Mouse (Mus musculus): Measurements from ENCODE around the gene Tctex1d1. TPM values are rescaled to one million over a fixed set of nuclear protein-coding genes. Genes with fewer than 3 reads are reported as not detected.

The Tctex1d1 gene
- polyA plus RNA-seq, 1 experiment = not detected

DNA sequence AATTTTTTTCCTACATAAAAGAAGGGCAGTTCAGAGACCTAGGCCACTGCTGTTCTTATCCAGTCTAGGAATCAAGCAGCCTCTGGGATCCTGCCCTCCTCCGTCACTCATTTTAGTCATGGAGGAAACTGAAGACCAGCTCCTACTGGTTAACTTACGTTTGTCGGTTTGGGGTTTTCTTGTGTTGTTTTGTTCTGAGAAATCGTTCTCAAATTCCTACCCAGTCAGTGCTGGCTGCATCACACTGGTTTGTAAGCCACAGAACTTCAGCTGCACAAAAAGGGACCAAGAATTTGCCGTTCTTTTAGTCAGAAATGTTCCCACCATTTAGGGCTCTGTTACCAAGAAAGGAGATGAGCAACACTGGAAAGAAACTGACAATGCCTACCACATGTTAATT is 11.0 kb downstream of the Tctex1d1 start:
- Histone ChIP-seq H3K4me1 (ENCODE audit: control insufficient read depth, insufficient read depth, low read length) (no peaks in the 10 kb centered on the region), H3K27ac (ENCODE audit: control insufficient read depth, insufficient read depth, low read depth, low read length, poor library complexity) (no peak overlapping the region), H3K4me3 (replicated peaks; ENCODE audit: control insufficient read depth, low read depth, low read length) (no peak overlapping the region)
- TF ChIP-seq CTCF (IDR thresholded peaks at IDR 0.05; ENCODE audit: control insufficient read depth, insufficient read depth, low read length) = no peak
- no peak for TF ChIP-seq POLR2A (IDR thresholded peaks at IDR 0.05; ENCODE audit: borderline replicate concordance, control insufficient read depth, low read depth, low read length)
- WGBS = 68% methylated on average over 5 of the region's 5 CpGs

DNA sequence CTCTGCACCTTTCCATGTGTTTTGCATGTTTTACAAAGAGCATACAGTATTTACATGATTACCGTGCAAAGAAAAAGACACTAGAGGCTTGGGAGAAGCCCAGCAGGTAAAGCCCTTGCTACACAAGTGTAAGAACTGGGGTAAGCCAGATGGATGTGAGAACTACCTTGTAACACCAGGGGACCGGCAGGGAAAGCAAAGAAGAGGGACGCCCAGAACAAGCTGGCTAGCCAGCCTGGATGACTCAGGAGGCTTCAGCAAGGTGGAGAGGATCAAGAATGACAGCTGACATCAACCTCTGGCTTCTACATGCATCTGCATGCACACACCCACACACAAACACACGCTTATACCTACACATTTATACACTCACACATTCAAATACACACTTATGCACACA is 11.6 kb downstream of the Tctex1d1 start:
- no peak for TF ChIP-seq CTCF (IDR thresholded peaks at IDR 0.05; ENCODE audit: control insufficient read depth, insufficient read depth, low read length)
- TF ChIP-seq POLR2A (IDR thresholded peaks at IDR 0.05; ENCODE audit: borderline replicate concordance, control insufficient read depth, low read depth, low read length) = no peak
- 78% methylated on average over 4 of the region's 4 CpGs for WGBS
- Histone ChIP-seq H3K4me1 (ENCODE audit: control insufficient read depth, insufficient read depth, low read length) (no peaks in the 10 kb centered on the region), H3K4me3 (replicated peaks; ENCODE audit: control insufficient read depth, low read depth, low read length) (no peak overlapping the region), H3K27ac (ENCODE audit: control insufficient read depth, insufficient read depth, low read depth, low read length, poor library complexity) (no peak overlapping the region)

DNA sequence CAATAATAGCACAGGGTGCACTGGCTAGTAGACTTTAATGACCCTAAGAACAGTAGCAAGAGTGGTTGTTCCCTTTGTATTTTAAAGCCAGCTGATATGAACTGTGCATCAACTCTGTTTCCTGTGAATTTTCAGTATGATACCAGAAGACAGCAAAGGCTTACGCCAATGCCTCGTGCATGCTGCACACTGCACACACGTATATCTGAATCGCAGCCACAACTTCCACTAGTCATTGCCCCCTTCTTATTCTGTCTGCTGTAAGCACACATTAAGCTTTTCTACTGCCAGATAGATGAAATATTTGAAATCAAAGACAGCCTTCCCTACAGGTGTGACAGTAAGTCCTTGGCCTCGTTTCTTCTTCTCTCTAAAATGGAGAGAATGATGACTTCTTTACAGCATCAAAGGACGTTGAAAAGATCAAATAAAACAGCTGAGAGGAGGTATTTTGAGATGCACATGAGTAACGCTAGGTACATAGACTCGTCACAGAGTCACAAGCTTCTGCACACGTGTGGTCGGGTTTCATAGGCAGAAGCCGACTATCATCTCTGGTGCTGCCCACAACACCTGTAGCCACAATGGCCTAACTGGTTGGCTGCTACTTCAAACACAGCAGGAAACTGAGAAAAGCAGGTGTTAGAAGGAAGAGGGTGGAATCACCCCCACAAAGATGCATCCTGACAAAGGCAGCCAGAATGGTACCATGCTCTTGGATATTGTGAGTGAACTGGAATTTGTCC is 12.4 kb downstream of the Tctex1d1 start:
- Histone ChIP-seq H3K4me3 (replicated peaks; ENCODE audit: control insufficient read depth, low read depth, low read length) (no peak overlapping the region), H3K27ac (ENCODE audit: control insufficient read depth, insufficient read depth, low read depth, low read length, poor library complexity) (no peak overlapping the region), H3K4me1 (ENCODE audit: control insufficient read depth, insufficient read depth, low read length) (no peaks in the 10 kb centered on the region)
- 67% methylated on average over 11 of the region's 11 CpGs for WGBS
- no peak for TF ChIP-seq POLR2A (IDR thresholded peaks at IDR 0.05; ENCODE audit: borderline replicate concordance, control insufficient read depth, low read depth, low read length)
- TF ChIP-seq CTCF (IDR thresholded peaks at IDR 0.05; ENCODE audit: control insufficient read depth, insufficient read depth, low read length) = no peak

DNA sequence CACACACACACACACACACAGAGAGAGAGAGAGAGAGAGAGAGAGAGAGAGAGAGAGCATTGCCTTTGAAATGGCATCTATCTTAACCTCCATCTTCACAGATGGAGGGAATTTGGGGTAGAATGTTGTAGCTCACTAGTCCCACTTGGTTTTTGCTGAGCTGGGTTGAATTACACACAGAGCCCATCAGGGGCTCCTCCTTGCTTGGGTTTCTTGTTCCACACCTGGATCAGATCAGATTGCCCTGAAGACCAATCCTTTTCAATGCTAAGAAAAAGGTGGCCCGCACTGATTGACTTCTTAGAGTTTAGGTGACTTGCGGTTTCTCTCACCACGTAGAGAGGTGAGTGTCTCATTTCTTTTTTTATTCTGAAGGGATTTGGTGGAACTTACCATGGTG is 13.3 kb downstream of the Tctex1d1 start:
- 86% methylated on average over 3 of the region's 3 CpGs for WGBS
- H3K27ac ChIP-seq (ENCODE audit: control insufficient read depth, insufficient read depth, low read depth, low read length, poor library complexity) = no peak overlapping the region
- no peaks in the 10 kb centered on the region for H3K4me1 ChIP-seq (ENCODE audit: control insufficient read depth, insufficient read depth, low read length)
- TF ChIP-seq CTCF (IDR thresholded peaks at IDR 0.05; ENCODE audit: control insufficient read depth, insufficient read depth, low read length) = no peak
- no peak for TF ChIP-seq POLR2A (IDR thresholded peaks at IDR 0.05; ENCODE audit: borderline replicate concordance, control insufficient read depth, low read depth, low read length)
- no peak overlapping the region for H3K4me3 ChIP-seq (replicated peaks; ENCODE audit: control insufficient read depth, low read depth, low read length)

DNA sequence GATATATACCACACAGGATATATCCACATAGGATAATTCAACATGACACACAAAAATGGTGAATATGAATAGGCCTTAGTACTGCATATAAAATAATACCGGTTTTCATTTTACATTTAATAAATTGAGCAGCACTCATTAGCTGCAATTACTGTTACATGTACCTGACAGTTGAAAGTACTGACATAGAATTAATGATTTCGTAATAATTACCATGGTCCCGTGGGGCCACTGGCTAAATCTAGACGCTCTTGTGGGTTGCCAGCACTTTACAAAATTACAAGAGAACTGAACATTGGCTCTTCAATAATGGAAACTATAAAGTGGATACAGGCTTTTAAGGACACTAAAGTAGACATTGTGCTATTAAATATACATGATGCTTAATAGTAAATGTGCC is 26.3 kb downstream of the Tctex1d1 start:
- no peak overlapping the region for H3K27ac ChIP-seq (ENCODE audit: control insufficient read depth, insufficient read depth, low read depth, low read length, poor library complexity)
- H3K4me1 ChIP-seq (ENCODE audit: control insufficient read depth, insufficient read depth, low read length) = no peaks in the 10 kb centered on the region
- TF ChIP-seq POLR2A (IDR thresholded peaks at IDR 0.05; ENCODE audit: borderline replicate concordance, control insufficient read depth, low read depth, low read length) (no peak), CTCF (IDR thresholded peaks at IDR 0.05; ENCODE audit: control insufficient read depth, insufficient read depth, low read length) (no peak)
- WGBS = 61% methylated on average over 4 of the region's 4 CpGs
- H3K4me3 ChIP-seq (replicated peaks; ENCODE audit: control insufficient read depth, low read depth, low read length) = no peak overlapping the region

DNA sequence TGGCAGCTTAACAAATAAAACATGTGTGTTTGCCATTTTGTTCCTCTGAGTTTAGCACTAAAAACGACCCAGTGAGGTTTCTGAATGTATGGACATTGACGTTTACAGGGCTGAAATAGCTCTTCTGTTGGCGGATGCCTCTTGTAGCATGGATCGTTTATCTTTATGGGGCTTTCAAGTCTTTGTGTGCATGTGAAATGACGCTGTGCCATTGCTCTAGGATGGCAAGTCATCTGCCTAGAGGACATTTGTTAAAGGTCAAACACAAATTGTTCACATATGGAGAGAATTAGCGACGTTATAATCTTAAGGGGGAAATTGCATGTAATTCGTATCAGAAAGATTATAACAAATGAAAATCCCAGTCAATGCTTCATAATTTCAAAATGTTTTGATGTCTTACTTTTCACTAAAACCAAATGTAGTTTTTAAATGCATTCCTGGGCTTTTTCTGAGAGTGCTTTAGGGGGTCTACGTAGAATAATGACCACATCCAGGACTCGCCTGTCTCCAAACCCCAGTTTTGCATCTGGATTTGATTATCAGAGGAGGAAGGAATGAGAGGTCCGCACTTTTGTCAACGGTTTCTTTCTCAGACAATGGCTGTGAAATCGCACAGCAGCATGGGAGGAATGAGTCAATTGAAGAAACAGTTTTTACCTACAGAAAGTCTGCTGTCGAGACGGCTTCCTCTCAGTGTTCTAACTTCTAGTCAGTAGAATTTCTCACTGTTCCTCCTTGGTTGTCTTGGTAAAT is 27.0 kb downstream of the Tctex1d1 start:
- 81% methylated on average over 15 of the region's 15 CpGs for WGBS
- H3K27ac ChIP-seq (ENCODE audit: control insufficient read depth, insufficient read depth, low read depth, low read length, poor library complexity) = no peak overlapping the region
- H3K4me3 ChIP-seq (replicated peaks; ENCODE audit: control insufficient read depth, low read depth, low read length) = no peak overlapping the region
- TF ChIP-seq CTCF (IDR thresholded peaks at IDR 0.05; ENCODE audit: control insufficient read depth, insufficient read depth, low read length) = no peak
- TF ChIP-seq POLR2A (IDR thresholded peaks at IDR 0.05; ENCODE audit: borderline replicate concordance, control insufficient read depth, low read depth, low read length) = no peak
- H3K4me1 ChIP-seq (ENCODE audit: control insufficient read depth, insufficient read depth, low read length) = no peaks in the 10 kb centered on the region

DNA sequence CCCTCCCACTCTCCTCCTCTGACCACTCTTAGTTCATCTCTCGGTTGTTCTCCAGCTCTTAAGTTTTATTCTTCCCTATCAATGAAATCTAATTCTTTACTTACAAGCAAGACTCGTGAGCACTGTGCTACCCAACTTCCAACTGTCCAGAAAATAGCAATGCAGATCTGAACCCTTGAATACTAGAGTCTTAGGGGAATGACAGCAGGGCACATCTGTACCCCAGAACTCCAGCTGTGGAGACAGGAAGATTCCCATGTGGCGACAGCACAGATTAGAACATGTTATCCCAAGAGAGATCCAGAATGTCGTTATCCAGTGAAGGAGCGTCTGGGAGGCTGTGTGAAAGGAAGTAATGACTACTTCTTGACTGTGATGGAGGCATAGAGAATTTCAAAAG is 27.9 kb downstream of the Tctex1d1 start:
- TF ChIP-seq POLR2A (IDR thresholded peaks at IDR 0.05; ENCODE audit: borderline replicate concordance, control insufficient read depth, low read depth, low read length) (no peak), CTCF (IDR thresholded peaks at IDR 0.05; ENCODE audit: control insufficient read depth, insufficient read depth, low read length) (no peak)
- no peak overlapping the region for H3K4me3 ChIP-seq (replicated peaks; ENCODE audit: control insufficient read depth, low read depth, low read length)
- 71% methylated on average over 5 of the region's 5 CpGs for WGBS
- no peak overlapping the region for H3K27ac ChIP-seq (ENCODE audit: control insufficient read depth, insufficient read depth, low read depth, low read length, poor library complexity)
- H3K4me1 ChIP-seq (ENCODE audit: control insufficient read depth, insufficient read depth, low read length) = no peaks in the 10 kb centered on the region

DNA sequence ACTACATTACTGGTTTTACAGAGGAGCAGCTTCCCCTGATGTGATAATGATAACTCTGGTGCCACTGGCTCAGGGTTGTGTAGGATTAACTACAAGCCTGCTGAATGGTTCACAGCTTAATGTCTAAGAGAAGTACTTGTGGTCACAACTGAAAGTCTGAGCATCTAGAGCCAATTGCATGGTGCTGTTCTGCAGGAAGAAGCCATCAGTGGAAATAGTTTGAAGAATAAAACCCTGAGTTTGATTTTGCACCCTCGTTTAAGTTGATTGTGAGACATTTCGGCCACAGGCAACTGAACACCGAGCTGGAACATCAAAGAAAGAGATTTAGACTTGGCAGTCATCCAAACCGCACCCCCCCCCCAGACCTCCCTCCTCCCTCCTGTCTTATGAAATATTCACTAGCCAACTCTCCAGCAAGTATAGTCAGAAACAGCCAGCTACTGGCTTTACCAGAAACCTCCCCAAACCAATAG is 28.6 kb downstream of the Tctex1d1 start:
- TF ChIP-seq CTCF (IDR thresholded peaks at IDR 0.05; ENCODE audit: control insufficient read depth, insufficient read depth, low read length) = no peak
- TF ChIP-seq POLR2A (IDR thresholded peaks at IDR 0.05; ENCODE audit: borderline replicate concordance, control insufficient read depth, low read depth, low read length) = no peak
- no peak overlapping the region for H3K4me3 ChIP-seq (replicated peaks; ENCODE audit: control insufficient read depth, low read depth, low read length)
- no peaks in the 10 kb centered on the region for H3K4me1 ChIP-seq (ENCODE audit: control insufficient read depth, insufficient read depth, low read length)
- 12% methylated on average over 4 of the region's 4 CpGs for WGBS
- H3K27ac ChIP-seq (ENCODE audit: control insufficient read depth, insufficient read depth, low read depth, low read length, poor library complexity) = no peak overlapping the region
